Mouse (Mus musculus): ENCODE data around the gene Cchcr1.

Gene Cchcr1

GRCm38 (mm10) chr17:35514756-35515155 lies 2.1 kb upstream of the Cchcr1 start:
- no peak for DNase-seq (ENCODE audit: low spot score in 2 of 2)

GRCm38 (mm10) chr17:35515911-35516640 lies 824 bp upstream of the Cchcr1 start:
- peak in 1 of 2 experiments; percentile 18 for DNase-seq (ENCODE audit: low spot score in 2 of 2)

DNA sequence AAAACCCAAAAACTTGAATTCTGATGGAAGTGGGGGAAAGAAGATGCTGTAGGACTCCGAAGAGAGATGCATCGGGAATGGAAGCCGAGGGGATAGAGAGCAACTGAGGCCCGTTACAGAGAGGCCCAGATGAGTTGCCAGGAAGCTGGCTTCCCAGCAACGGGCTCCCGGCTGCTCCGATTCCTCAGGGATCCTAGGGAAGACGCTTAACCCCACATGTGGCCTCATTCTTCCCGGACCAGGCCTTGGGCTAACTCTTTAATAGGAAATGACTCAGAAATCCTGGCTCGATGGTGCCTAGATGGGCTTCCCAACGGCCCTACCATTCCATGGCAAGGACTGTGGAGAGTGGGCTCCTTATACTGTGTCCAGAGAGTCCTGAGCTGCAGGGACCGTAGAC lies 626 bp downstream of the Cchcr1 start:
- no peak for DNase-seq (ENCODE audit: low spot score in 2 of 2)

- no peak for DNase-seq (ENCODE audit: low spot score in 2 of 2)
Measured at GRCm38 (mm10) chr17:35524354-35524753, 7.5 kb downstream of the Cchcr1 start.

DNA sequence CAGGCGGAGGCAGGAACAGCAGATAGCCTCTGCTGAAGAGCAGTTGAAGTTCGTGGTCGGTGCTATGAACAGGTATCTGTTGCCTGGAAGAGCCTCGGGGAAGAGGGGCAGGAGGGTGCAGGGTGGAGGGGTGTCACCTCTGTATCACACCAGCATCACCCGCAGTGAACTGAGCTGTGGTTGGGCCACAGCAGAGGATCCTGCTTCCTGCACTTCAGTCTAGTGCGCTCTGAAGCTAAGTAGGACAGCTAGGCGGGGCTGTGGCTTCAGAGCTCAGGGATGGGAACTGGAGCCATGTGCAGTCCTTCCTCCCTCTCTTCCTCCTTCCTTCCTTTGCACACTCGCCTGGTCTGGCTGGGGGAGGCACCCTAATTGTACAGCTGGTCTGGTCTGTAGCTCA lies 9.7 kb downstream of the Cchcr1 start:
- no peak for DNase-seq (ENCODE audit: low spot score in 2 of 2)

DNA sequence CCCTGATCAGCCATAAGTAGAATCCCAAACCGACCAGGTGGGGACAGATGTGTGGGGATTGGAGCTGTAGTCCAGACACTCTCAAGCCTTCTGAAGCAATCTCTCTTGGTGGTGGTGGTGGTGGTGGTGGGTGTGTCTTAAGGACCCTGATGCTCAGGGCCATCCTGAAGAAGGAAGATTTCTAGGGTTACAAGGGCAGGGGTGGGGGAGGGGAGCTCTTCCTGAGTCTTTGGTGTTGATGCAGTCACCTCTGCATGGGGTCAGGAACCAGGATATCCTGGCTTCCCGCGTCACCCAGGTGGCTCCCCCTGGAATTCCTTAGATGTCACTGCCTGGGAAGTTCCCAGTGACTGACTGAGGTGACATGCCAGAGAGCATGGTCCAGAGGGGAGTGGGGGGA lies 15.5 kb downstream of the Cchcr1 start:
- DNase-seq (ENCODE audit: low spot score in 2 of 2), result no peak

DNA sequence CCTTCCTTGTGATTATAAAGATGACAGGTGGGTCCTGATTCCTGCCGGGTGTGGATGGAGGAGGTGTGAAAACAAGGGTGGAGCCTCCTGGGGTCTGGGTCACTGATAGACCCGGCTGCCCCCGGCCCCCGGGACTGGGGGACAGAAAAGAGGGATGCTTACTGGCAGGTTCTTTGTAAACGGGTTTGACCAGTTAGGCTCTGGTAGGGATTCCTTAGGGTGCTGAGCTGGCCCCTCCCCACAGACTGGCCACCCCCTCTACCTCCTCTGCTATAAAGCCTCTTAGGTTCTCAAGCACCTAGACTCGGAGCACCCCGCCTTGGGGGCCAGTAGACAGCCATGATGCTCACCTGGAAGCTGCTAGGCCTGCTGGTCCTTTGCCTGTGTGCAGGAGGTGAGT lies 16.0 kb downstream of the Cchcr1 start, which contains the start of gene Psors1c2:
TSS of gene Psors1c2 (plus strand) at position 301 of the 400 bp plus-strand sequence.
- no peak for DNase-seq (ENCODE audit: low spot score in 2 of 2)

GRCm38 (mm10) chr17:35534343-35534742 lies 17.4 kb downstream of the Cchcr1 start:
- peak; percentile 62 to 76 for DNase-seq (ENCODE audit: low spot score in 2 of 2)

DNA sequence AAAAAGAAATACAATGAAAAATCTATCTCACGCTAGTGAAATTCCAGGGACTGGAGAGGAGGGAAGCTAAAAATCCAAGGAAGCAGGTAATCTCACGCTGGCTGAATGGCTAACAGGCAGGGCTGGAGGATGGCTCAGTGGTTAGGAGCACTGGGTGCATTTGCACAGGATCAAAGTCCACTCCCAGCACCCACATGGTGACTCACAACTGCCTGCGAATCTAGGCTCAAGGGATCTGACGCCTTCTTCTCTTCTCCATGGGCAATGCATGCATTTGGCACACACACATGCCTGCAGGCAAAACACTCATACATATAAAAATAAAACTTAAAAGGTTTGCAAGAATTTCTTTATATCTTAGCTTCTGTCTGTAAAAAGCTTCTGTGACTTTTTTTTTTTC lies 20.5 kb downstream of the Cchcr1 start:
- DNase-seq (ENCODE audit: low spot score in 2 of 2), result no peak

GRCm38 (mm10) chr17:35538476-35538875 lies 21.6 kb downstream of the Cchcr1 start:
- no peak for DNase-seq (ENCODE audit: low spot score in 2 of 2)

GRCm38 (mm10) chr17:35539540-35539939 lies 22.6 kb downstream of the Cchcr1 start:
- no peak for DNase-seq (ENCODE audit: low spot score in 2 of 2)

DNA sequence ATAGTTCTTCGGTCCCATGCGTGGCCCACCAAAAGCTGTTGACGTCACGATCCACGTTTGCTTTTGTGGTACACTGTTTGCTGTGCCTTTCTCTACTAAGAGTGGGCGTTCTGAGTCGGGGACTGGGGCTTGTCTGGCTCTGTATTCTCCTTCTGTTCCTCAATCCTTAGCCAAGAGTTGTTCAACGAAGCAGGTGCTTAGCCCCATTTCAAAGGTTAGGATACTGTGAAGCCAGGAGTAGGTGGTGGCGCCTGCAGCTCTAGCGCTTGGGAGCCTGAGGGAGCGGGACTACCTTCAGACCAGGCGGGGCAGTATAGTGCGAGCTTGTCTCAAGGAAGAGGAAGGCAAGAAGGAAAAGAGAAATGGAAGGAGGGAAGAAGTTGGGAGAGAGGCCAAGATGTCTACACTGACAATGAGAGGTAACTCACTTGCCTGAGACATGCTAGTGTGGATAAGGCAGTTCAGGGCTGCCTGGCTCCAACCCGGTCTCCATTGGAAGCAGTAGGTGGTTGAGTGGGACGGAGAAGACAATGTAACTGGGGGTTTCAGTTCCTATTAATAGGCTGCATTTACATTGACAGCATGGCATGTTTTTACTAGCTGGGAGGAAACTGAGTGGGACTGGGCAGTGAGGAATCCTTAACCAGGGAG lies 26.0 kb downstream of the Cchcr1 start:
- DNase-seq (ENCODE audit: low spot score in 2 of 2), result no peak

- DNase-seq (ENCODE audit: low spot score in 2 of 2), result no peak
Measured at GRCm38 (mm10) chr17:35543412-35543861, 26.5 kb downstream of the Cchcr1 start.

GRCm38 (mm10) chr17:35544001-35544400 lies 27.1 kb downstream of the Cchcr1 start:
- DNase-seq (ENCODE audit: low spot score in 2 of 2), result no peak

DNA sequence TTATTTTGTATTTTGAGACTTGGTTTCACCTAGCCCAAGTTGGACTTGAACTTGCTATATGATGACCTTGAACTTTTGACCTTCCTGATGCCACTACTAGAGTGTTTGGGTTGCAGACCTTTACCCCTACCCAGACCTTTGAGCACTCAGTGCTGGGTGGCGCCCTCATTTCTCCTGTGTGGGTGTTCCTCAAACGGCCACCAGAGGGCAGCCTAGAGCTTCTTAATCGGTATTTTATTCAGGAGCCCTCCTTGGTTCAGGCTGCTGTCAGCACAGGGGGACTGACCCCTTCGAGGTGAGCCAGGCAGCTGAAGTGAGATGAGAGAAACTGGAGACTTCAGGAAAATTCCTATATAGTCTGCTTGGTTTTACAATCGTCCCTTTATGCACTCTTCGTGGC lies 27.8 kb downstream of the Cchcr1 start:
- DNase-seq (ENCODE audit: low spot score in 2 of 2), result peak; percentile 32 to 40

DNA sequence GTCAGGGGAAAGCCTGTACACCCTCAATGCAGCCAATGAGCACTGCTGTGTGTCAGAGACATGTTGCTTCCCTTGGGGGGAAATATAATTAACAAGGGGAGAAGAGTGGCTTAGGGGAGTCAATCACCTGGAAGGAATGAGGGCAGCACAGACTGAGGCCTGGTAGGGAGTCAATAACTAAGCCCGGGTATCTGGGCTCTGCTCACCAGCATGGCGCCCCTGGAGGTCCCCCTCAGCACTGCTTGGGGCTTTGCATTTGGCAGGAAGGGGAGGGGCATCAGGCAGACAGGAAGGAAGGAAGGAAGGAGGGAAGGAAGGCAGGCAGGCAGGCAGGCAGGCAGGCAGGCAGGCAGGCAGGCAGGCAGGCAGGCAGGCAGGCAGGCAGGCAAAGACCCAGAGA lies 30.6 kb downstream of the Cchcr1 start:
- DNase-seq (ENCODE audit: low spot score in 2 of 2), result no peak

GRCm38 (mm10) chr17:35548636-35549035 lies 31.7 kb downstream of the Cchcr1 start:
- DNase-seq (ENCODE audit: low spot score in 2 of 2), result no peak

- DNase-seq (ENCODE audit: low spot score in 2 of 2), result peak; percentile 61 to 84
Measured at GRCm38 (mm10) chr17:35549437-35550142, 32.7 kb downstream of the Cchcr1 start.

DNA sequence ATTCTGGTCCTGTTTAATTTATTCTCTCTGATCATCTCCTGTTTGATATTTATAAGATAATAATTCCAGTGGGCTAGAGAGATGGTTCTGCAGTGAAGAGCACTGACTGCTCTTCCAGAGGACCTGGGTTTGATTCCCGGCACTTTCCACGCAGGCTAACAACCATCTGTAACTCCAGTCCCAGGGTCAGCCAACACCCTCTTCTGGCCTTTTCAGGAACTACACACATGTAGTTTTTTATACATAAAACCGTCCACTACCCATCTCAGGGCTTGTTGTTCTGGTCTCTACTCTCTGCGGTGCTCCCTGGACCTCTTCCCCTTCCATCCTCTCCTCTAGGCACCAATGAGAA lies 33.2 kb downstream of the Cchcr1 start:
- no peak for DNase-seq (ENCODE audit: low spot score in 2 of 2)

DNA sequence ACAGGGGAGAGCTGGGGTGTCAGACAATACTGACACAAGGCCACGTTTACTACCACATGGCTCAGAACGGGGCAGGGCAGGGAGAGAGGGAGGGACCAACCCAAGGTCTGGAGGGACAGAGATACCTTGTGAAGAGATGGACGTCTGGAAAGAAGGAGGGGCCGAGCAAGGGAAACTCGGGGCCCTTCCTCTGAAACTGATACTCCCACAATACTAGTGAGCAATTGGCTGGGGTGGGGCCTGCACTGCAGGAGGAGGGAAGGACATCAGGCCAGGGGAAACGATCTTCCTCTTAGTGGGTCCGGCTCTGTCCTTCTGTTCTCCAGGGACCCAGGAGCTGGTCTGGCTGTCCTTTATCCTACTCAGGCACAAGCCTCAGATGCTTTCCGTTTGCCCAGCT lies 34.0 kb downstream of the Cchcr1 start:
- DNase-seq (ENCODE audit: low spot score in 2 of 2), result no peak

DNA sequence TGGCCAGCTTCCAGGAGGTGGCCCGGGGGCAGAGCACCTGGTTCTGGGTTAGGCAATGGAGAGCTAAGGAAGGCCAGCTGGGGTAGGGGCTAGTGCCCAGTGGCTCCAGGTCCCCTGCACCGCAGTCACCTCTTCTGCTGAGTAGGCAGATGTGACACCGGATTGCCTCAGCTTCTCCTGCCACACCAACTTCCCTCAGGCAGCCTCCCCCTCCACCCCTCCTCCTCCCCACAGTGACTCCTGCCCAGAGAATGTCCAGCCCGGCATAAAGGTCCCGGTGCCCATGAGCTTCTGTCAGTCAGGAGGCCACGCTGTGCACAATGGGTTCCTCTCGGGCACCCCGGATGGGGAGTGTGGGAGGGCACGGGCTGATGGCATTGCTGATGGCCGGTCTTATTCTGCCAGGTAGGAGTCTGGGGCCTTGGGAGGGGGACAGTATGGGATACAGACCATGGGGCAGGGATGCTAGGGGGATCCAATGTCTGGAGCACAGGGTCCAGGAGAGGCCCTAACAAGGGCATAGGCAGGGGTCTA lies 35.0 kb downstream of the Cchcr1 start, which contains the start of gene Cdsn:
TSS of gene Cdsn (plus strand) at position 248 of the 534 bp plus-strand sequence.
- DNase-seq (ENCODE audit: low spot score in 2 of 2), result no peak

DNA sequence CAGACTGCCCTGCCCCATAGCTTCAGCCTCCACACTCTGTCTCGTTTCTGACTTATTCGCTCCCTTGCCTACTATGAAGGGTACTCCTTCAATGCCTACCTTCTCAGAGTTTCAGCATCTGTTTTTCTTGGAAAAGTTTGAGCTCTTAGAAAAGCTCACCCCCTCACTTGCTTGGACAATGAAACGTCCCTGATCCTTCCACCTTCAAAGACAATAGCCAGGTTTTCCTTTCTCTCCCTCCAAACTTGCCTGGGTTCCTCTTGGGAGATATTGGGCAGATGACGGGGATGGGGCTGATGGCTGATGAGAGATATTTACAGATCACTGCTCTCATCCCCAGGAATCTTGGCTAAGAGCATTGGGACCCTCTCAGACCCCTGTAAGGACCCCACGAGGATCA lies 37.4 kb downstream of the Cchcr1 start:
- DNase-seq (ENCODE audit: low spot score in 2 of 2), result no peak
